Mouse (Mus musculus) adrenal gland, postnatal 36 days (tissue): ENCODE results near the gene Gphn. TPM values are rescaled to one million over a fixed set of nuclear protein-coding genes. Genes with fewer than 3 reads are reported as not detected.

Source experiments
- DNase-seq, 2 experiments: peaks; one replicate each; pipeline ENCODE4 v3.0.0; 2021; ENCODE audit warnings: mixed read lengths in 1 of 2
- total RNA-seq, 2 experiments: library from RNA; stranded (reverse); gene quantifications; 2 replicates each; pipeline ENCODE4 v1.2.3; 2021

The Gphn gene
- total RNA-seq, 2 experiments from 2014 or later, result 24.1 to 38.3 TPM

DNA sequence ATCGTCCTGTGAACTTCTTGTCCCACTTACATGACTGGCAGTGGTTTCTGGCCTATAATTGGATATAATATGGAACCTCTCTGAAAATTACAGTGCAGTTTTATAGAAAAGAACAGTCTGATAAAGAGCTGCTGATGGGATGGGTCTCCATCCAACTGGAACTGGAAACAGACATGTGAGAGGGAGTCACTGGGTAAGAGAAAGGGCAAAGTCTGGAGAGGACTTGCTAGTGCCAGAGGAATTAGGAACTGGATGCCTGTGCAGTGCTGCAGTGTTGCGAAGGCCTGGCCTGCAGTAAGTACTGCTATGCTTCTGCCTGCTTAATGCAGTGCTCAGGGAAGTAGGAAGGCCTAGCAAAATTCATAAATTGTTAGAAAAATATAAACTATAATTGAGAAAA, 467.1 kb downstream of the Gphn start:
- no peak for DNase-seq

- no peak for DNase-seq
Observed at GRCm38 (mm10) chr12:78717783-78718182, 491.6 kb downstream of the Gphn start.

GRCm38 (mm10) chr12:78727723-78728122, 501.5 kb downstream of the Gphn start:
- no peak for DNase-seq

Other genes starting within 250 kb of the Gphn start
- gene Gm6657, start 32.1 kb upstream of the Gphn start, total RNA-seq, result not detected